Mouse (Mus musculus): ENCODE data around the gene Nt5c3b. TPM values are rescaled to one million over a fixed set of nuclear protein-coding genes. Genes with fewer than 3 reads are reported as not detected.

Gene Nt5c3b
- polyA plus RNA-seq, 1 experiment from 2014 or later, result 104 TPM

- Histone ChIP-seq H3K27ac (replicated peaks) (no peak overlapping the region), H3K4me3 (no peak overlapping the region), H3K9me3 (no peaks in the 10 kb centered on the region), H3K36me3 (peaks cover 57% of the 10 kb centered on the region), H3K27me3 (replicated peaks) (no peaks in the 10 kb centered on the region), H3K9ac (0 out of 2 replicates have a peak overlapping the region, but pooled peaks have one; percentile 64), H3K4me1 (peaks cover 45% of the 10 kb centered on the region), H3K4me2 (no peak overlapping the region)
- 63% methylated on average over 3 of the region's 3 CpGs for WGBS
- no peak for ATAC-seq (ENCODE audit: extremely low read depth, insufficient number of reproducible peaks, low FRiP score, low TSS enrichment)
Observed at GRCm38 (mm10) chr11:100426820-100427219, 14.8 kb downstream of the Nt5c3b start.

- Histone ChIP-seq H3K4me3 (no peak overlapping the region), H3K27me3 (replicated peaks) (no peaks in the 10 kb centered on the region), H3K4me1 (peaks cover 39% of the 10 kb centered on the region), H3K27ac (replicated peaks) (no peak overlapping the region), H3K4me2 (no peak overlapping the region), H3K9ac (peak overlapping the region; percentile 64), H3K9me3 (no peaks in the 10 kb centered on the region), H3K36me3 (peaks cover 62% of the 10 kb centered on the region)
- whole genome bisulfite sequencing, result 15% methylated on average over 7 of the region's 7 CpGs
- ATAC-seq (ENCODE audit: extremely low read depth, insufficient number of reproducible peaks, low FRiP score, low TSS enrichment), result no peak
Observed at GRCm38 (mm10) chr11:100425851-100426250, 15.8 kb downstream of the Nt5c3b start.

GRCm38 (mm10) chr11:100423836-100424235, 17.8 kb downstream of the Nt5c3b start:
- Histone ChIP-seq H3K27me3 (replicated peaks) (no peaks in the 10 kb centered on the region), H3K36me3 (peaks cover 62% of the 10 kb centered on the region), H3K4me2 (no peak overlapping the region), H3K9ac (no peak overlapping the region), H3K27ac (replicated peaks) (no peak overlapping the region), H3K4me3 (no peak overlapping the region), H3K9me3 (no peaks in the 10 kb centered on the region), H3K4me1 (peaks cover 19% of the 10 kb centered on the region)
- no peak for ATAC-seq (ENCODE audit: extremely low read depth, insufficient number of reproducible peaks, low FRiP score, low TSS enrichment)
- WGBS, result 84% methylated on average over 7 of the region's 7 CpGs

GRCm38 (mm10) chr11:100421537-100421936, 20.1 kb downstream of the Nt5c3b start:
- H3K9ac ChIP-seq, result no peak overlapping the region
- no peak for ATAC-seq (ENCODE audit: extremely low read depth, insufficient number of reproducible peaks, low FRiP score, low TSS enrichment)
- H3K27me3 ChIP-seq (replicated peaks), result no peaks in the 10 kb centered on the region
- H3K36me3 ChIP-seq, result peaks cover 64% of the 10 kb centered on the region
- H3K4me3 ChIP-seq, result no peak overlapping the region
- H3K27ac ChIP-seq (replicated peaks), result no peak overlapping the region
- no peaks in the 10 kb centered on the region for H3K9me3 ChIP-seq
- 84% methylated on average over 8 of the region's 8 CpGs for WGBS
- peaks cover 21% of the 10 kb centered on the region for H3K4me1 ChIP-seq
- H3K4me2 ChIP-seq, result no peak overlapping the region

GRCm38 (mm10) chr11:100414914-100415822, 26.4 kb downstream of the Nt5c3b start, which contains the start of gene Fkbp10:
TSS of gene Fkbp10 (plus strand) at chr11:100415697.
- peak; percentile 35; the same call in 1 of the 2 replicates for ATAC-seq (ENCODE audit: extremely low read depth, insufficient number of reproducible peaks, low FRiP score, low TSS enrichment)
- no peaks in the 10 kb centered on the region for H3K9me3 ChIP-seq
- peak within 1 kb of the TSS; percentile 88 for H3K4me2 ChIP-seq
- peak within 1 kb of the TSS; percentile 94 for H3K9ac ChIP-seq
- H3K4me3 ChIP-seq, result peak within 1 kb of the TSS; percentile 83
- peaks cover 30% of the 10 kb centered on the region for H3K36me3 ChIP-seq
- under 1% methylated on average over 29 of the region's 31 CpGs for WGBS
- peak within 1 kb of the TSS; percentile 95 for H3K27ac ChIP-seq (replicated peaks)
- H3K4me1 ChIP-seq, result peaks cover 44% of the 10 kb centered on the region
- no peaks in the 10 kb centered on the region for H3K27me3 ChIP-seq (replicated peaks)

GRCm38 (mm10) chr11:100414021-100414913, 27.3 kb downstream of the Nt5c3b start, which contains the start of gene P3h4:
TSS of gene P3h4 (minus strand) at chr11:100414836.
- Histone ChIP-seq H3K27me3 (replicated peaks) (no peaks in the 10 kb centered on the region), H3K4me3 (peak within 1 kb of the TSS; percentile 83), H3K4me1 (peaks cover 44% of the 10 kb centered on the region), H3K9me3 (no peaks in the 10 kb centered on the region), H3K27ac (replicated peaks) (peak within 1 kb of the TSS; percentile 95), H3K9ac (peak within 1 kb of the TSS; percentile 94), H3K36me3 (peaks cover 33% of the 10 kb centered on the region), H3K4me2 (peak within 1 kb of the TSS; percentile 88)
- WGBS, result under 1% methylated on average over 93 of the region's 93 CpGs
- peak; percentile 83 for ATAC-seq (ENCODE audit: extremely low read depth, insufficient number of reproducible peaks, low FRiP score, low TSS enrichment)

- Histone ChIP-seq H3K9me3 (no peaks in the 10 kb centered on the region), H3K4me3 (peak overlapping the region; percentile 83), H3K36me3 (peaks cover 34% of the 10 kb centered on the region), H3K27ac (replicated peaks) (peak overlapping the region; percentile 95), H3K4me2 (peak overlapping the region; percentile 88), H3K9ac (peak overlapping the region; percentile 94), H3K27me3 (replicated peaks) (no peaks in the 10 kb centered on the region), H3K4me1 (peaks cover 44% of the 10 kb centered on the region)
- WGBS, result 58% methylated on average over 11 of the region's 11 CpGs
- ATAC-seq (ENCODE audit: extremely low read depth, insufficient number of reproducible peaks, low FRiP score, low TSS enrichment), result no peak
Observed at GRCm38 (mm10) chr11:100413541-100413940, 28.1 kb downstream of the Nt5c3b start.

GRCm38 (mm10) chr11:100411736-100412135, 29.9 kb downstream of the Nt5c3b start:
- Histone ChIP-seq H3K9ac (peak overlapping the region; percentile 94), H3K9me3 (no peaks in the 10 kb centered on the region), H3K27me3 (replicated peaks) (no peaks in the 10 kb centered on the region), H3K4me1 (peaks cover 39% of the 10 kb centered on the region), H3K4me3 (peak overlapping the region; percentile 83), H3K27ac (replicated peaks) (peak overlapping the region; percentile 18; the same call in 1 of the 2 replicates), H3K36me3 (peaks cover 45% of the 10 kb centered on the region), H3K4me2 (peak overlapping the region; percentile 88)
- ATAC-seq (ENCODE audit: extremely low read depth, insufficient number of reproducible peaks, low FRiP score, low TSS enrichment), result no peak
- 60% methylated on average over 11 of the region's 11 CpGs for WGBS

GRCm38 (mm10) chr11:100409686-100410085, 31.9 kb downstream of the Nt5c3b start:
- H3K27me3 ChIP-seq (replicated peaks), result no peaks in the 10 kb centered on the region
- H3K4me1 ChIP-seq, result peaks cover 35% of the 10 kb centered on the region
- 66% methylated on average over 3 of the region's 3 CpGs for WGBS

GRCm38 (mm10) chr11:100408835-100409462, 32.7 kb downstream of the Nt5c3b start:
- no peak overlapping the region for H3K9ac ChIP-seq
- H3K36me3 ChIP-seq, result peaks cover 45% of the 10 kb centered on the region
- WGBS, result 85% methylated on average over 12 of the region's 12 CpGs
- no peak overlapping the region for H3K4me3 ChIP-seq
- no peak for ATAC-seq (ENCODE audit: extremely low read depth, insufficient number of reproducible peaks, low FRiP score, low TSS enrichment)
- no peak overlapping the region for H3K4me2 ChIP-seq
- peaks cover 42% of the 10 kb centered on the region for H3K4me1 ChIP-seq
- no peak overlapping the region for H3K27ac ChIP-seq (replicated peaks)
- H3K27me3 ChIP-seq (replicated peaks), result no peaks in the 10 kb centered on the region
- no peaks in the 10 kb centered on the region for H3K9me3 ChIP-seq

More at GRCm38 (mm10) chr11:100409686-100410085, 31.9 kb downstream of the Nt5c3b start:
- no peak overlapping the region for H3K27ac ChIP-seq (replicated peaks)
- H3K9ac ChIP-seq, result no peak overlapping the region
- H3K9me3 ChIP-seq, result no peaks in the 10 kb centered on the region
- no peak for ATAC-seq (ENCODE audit: extremely low read depth, insufficient number of reproducible peaks, low FRiP score, low TSS enrichment)
- no peak overlapping the region for H3K4me3 ChIP-seq
- H3K36me3 ChIP-seq, result peaks cover 45% of the 10 kb centered on the region
- no peak overlapping the region for H3K4me2 ChIP-seq

Measured in heart, embryonic 13.5 days (tissue).